Mouse (Mus musculus) left cerebral cortex, adult 18-20 months (tissue): ENCODE data around the gene Snd1. TPM values are rescaled to one million over a fixed set of nuclear protein-coding genes. Genes with fewer than 3 reads are reported as not detected.

Experiments
- DNase-seq, 2 experiments: peaks; one replicate each; pipeline ENCODE4 v3.0.0; 2021 to 2022; ENCODE audit warnings: low spot score in 2 of 2, mixed read lengths in 1 of 2
- total RNA-seq, 2 experiments: library from RNA; stranded (reverse); gene quantifications; 2 replicates each; pipeline ENCODE4 v1.2.3; 2021

Gene Snd1
- total RNA-seq, 2 experiments from 2014 or later, result 80.5 to 83.0 TPM

GRCm38 (mm10) chr6:28687776-28688175 lies 212.8 kb downstream of the Snd1 start:
- no peak for DNase-seq

- no peak for DNase-seq
These were observed 217.7 kb downstream of the Snd1 start for GRCm38 (mm10) chr6:28692659-28693058.

DNA sequence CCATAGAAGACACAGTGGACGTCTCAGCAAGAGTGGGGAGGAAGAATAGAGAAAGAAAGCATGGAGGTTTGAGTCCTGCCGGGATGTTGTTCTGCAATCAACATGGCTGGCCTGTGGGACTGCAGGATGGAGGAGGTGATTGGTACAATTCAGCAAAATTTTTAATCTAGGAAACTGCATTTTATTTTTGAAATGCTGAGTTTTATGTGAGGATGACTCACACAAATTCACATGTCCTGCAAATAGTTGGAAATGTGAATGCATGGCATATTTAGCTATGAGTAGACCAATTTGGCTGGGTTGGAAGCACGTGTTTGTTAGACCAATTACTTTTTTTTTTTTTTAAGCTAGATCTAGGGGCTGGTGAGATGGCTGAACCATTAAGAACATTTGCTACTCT lies 222.3 kb downstream of the Snd1 start:
- DNase-seq, result no peak

- no peak for DNase-seq
These were observed 229.7 kb downstream of the Snd1 start for GRCm38 (mm10) chr6:28704612-28705011.

- DNase-seq, result peak; percentile 51 to 58
These were observed 230.6 kb downstream of the Snd1 start for GRCm38 (mm10) chr6:28705384-28706107.

GRCm38 (mm10) chr6:28706108-28706975 lies 231.4 kb downstream of the Snd1 start:
- DNase-seq, result no peak

DNA sequence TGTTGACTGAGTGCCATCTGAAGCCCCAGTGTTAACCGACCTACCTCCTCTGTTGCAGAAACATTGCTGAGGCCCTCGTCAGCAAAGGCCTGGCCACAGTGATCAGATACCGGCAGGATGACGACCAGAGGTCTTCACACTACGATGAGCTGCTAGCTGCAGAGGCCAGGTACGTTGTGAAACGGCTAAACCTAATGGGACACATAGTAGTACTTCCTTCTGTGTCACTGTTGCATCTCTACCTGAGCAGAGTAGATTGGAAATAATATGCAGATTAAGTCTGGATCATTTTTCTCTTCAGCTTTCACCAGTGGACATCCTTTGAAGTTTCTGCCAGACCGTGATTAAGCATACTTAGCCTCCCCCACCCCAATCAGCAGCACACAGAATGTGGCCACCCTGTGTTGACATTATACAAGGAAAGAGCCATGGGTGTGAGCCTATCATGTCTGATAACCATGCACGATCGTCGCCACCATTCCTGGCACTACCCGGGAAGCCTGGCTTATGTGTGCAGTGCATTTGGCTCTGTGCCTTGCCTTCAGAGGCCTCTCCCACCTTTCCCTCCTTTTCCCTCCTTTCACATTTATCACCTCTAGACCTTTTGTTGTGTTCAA lies 232.1 kb downstream of the Snd1 start:
- no peak for DNase-seq

GRCm38 (mm10) chr6:28710035-28710434 lies 235.1 kb downstream of the Snd1 start:
- no peak for DNase-seq

DNA sequence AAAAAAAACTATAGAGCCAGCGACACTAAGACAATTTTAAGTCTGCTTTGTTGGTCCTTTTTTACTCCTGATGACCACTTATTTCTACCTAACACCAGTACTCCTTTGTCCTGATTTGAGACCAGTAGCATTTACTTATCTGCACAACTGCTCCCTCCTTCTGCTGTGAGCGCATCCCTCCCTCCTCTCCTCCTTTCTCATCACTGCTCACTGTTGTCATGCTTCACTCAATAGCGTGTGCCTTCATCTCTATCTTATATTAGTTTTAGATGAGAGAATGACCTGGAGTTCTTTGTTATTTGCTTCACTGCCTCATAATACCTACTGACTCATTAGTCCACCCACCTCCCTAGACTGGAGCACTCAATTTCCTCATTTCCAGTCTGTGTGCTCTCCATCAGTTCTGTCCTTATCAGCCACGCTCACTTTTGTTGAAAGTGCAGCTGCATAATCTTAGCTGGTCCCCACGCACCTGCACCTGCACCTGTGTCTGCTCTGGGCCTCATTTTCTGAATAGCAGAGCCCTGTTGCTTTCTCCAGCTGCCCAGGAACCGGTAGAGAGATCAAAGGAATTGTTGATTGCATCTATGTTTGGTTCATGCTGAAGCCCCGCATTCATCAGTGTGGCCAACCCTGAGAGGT lies 242.4 kb downstream of the Snd1 start:
- no peak for DNase-seq

GRCm38 (mm10) chr6:28717845-28718237 lies 242.9 kb downstream of the Snd1 start:
- no peak for DNase-seq

DNA sequence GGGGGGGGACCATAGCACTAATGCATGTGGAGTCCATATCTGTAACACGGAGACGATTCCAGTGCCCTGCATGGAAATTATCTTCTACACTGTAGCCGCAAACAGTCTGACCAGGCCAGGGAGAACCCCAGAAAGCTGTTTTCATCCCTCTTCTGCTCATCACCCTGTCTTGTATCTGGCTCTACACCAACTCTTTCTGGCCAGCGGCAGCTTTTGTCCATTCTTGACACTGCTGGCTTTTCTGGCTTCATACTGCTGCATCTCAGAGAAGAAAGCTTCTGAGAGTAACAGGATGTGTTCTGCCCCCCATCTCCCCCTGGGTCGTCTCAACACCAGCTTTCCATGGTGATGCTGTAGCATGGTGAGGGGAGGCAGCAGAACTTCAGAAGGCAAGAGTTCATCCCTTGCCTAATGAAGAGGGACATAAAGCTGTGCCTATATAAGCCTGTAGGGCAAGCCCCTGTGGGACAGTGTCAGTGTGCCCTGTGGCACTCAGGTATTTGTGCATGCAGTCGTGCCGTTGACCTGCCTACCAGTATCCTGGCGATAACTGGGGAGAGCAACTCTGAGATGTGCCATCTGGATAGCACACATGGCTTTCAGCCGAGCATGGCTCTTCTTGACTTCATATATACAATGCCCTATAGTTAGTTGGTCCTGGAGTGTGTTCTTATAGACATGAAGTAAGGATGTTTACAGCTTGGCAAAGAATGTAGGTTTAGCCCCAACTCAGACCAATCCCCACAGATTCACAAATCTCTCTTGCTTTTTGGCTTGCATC lies 245.6 kb downstream of the Snd1 start:
- no peak for DNase-seq

- no peak for DNase-seq
These were observed 248.1 kb downstream of the Snd1 start for GRCm38 (mm10) chr6:28723059-28723458.

GRCm38 (mm10) chr6:28724776-28725175 lies 249.8 kb downstream of the Snd1 start:
- no peak for DNase-seq

DNA sequence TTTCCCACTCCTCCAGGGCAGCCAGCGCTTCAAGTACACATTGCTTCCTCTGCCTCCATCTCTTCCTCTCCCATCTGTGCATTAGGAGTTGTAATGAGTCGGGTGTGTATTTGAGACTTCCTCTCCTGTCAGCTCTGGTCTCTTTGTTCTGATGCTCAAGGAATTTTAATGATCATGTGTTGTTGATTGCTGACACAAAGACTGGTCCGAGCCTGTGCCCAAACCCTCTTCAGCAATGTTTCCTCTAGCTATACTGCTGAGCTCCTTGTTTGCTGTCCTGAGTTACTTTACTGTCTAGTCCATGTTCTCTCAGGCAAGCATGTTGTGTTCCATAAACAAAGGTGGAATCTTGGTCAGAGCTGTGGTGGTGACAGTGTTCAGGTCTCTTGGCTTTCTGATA lies 254.3 kb downstream of the Snd1 start:
- no peak for DNase-seq

DNA sequence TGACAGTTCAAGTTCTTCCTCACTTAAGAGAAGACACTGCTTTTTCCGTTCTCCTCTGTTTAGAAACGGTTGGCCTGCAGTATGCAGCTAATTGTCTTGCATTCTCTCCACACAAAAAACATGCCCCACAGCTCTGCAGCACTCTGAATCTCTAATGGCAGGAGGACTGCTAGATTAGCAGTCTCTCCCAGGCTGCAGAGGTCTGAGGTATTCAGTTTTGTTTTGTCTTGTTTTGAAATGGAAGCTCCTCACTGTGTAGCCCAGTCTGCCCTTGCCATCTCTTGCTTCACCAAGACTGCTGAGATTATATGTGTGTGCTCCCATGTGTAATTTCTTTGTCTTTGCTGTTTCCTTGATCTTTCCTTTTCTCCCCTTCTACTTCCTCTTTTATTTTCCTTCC lies 254.7 kb downstream of the Snd1 start:
- DNase-seq, result no peak

- DNase-seq, result no peak
These were observed 256.3 kb downstream of the Snd1 start for GRCm38 (mm10) chr6:28731246-28731645.

DNA sequence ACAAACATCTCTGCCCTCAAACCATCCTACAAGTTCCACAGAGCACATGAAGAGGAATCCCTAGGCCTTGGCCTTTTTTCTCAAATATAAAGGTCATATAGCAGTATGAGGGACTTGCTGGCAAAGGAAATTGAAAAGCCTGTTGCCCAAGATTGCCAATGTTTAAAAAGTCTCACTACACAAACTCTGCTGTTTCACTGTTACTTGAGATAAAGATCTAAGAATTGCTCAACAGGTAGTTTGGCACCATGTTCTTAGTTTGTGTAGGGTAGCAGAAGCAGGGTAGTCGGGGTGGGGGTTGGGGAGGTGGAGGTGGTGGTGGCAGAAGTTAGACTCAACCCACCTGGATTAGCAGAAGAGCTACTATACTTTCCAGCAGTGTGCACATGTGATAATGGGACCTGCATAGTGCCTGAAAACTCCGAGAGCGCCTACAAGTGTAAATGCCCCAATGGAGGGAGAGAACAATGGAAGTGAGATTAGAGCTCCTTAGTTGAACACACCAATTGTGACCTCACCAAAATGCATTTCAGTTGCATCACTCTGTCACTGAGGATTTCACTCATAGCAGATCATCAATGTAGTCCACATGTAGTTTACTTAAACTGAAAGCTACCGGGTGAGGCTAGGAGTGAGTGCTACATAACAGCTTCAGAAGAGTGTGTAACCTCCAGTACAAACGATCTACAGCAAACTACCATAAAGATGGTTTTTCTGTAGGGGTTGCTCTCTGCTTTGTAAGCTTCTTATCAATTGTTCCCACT lies 259.1 kb downstream of the Snd1 start:
- no peak for DNase-seq

GRCm38 (mm10) chr6:28735116-28735515 lies 260.2 kb downstream of the Snd1 start:
- no peak for DNase-seq

GRCm38 (mm10) chr6:28736665-28737064 lies 261.7 kb downstream of the Snd1 start:
- DNase-seq, result no peak

- DNase-seq, result no peak
These were observed 262.7 kb downstream of the Snd1 start for GRCm38 (mm10) chr6:28737601-28738000.
